Mouse (Mus musculus): ENCODE data around the gene Myof.

GRCm38 (mm10) chr19:37937092-37937491 lies 106.3 kb downstream of the Myof start:
- TF ChIP-seq CTCF (IDR thresholded peaks at IDR 0.05; ENCODE audit: borderline replicate concordance, control insufficient read depth, extremely low read depth, insufficient read depth, low read length, poor library complexity), result no peak
- TF ChIP-seq POLR2A (IDR thresholded peaks at IDR 0.05; ENCODE audit: control insufficient read depth, extremely low read depth, insufficient read depth, low read length, poor library complexity), result no peak
